Mouse (Mus musculus): ENCODE measurements around the gene Nrgn. TPM values are rescaled to one million over a fixed set of nuclear protein-coding genes. Genes with fewer than 3 reads are reported as not detected.

Gene Nrgn
- polyA plus RNA-seq, 1 experiment, result 7.7 TPM

DNA sequence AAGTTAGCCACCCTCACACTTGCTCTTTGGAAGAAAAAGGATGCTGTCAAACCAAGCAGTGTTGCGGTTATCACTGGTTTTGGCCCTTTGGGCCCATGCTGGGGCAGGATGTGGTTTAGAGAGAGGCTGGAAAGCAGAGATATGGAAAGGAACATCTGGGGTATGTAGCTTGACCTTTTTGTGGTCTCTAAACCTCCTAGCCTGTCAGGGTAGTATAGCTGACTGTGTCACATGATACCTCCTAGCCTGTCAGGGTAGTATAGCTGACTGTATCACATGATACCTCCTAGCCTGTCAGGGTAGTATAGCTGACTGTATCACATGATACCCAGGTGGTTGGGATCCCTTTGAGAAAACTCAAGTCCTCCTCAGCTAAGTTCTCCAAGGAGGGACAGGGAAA lies 1.6 kb upstream of the Nrgn start:
- TF ChIP-seq CTCF (conservative IDR thresholded peaks at IDR 0.05; ENCODE audit: insufficient read depth, insufficient read length, low read depth, low read length) (no peak), POLR2A (IDR thresholded peaks at IDR 0.05; ENCODE audit: low read depth, low read length) (no peak)
- no peak overlapping the region for H3K4me3 ChIP-seq (ENCODE audit: insufficient read depth, low read depth, low read length)
- H3K36me3 ChIP-seq (ENCODE audit: control insufficient read depth, insufficient read depth, low read length), result no peaks in the 10 kb centered on the region
- no peaks in the 10 kb centered on the region for H3K4me1 ChIP-seq (ENCODE audit: control insufficient read depth, insufficient read depth, low read length)
- no peak for DNase-seq
- 90% methylated on average over 1 of the region's 1 CpGs for WGBS
- no peaks in the 10 kb centered on the region for H3K27me3 ChIP-seq (replicated peaks; ENCODE audit: control insufficient read depth, insufficient read depth, low read length)
- no peak overlapping the region for H3K27ac ChIP-seq (ENCODE audit: insufficient read depth, low read depth, low read length)

- Histone ChIP-seq H3K27me3 (replicated peaks; ENCODE audit: control insufficient read depth, insufficient read depth, low read length) (no peaks in the 10 kb centered on the region), H3K27ac (ENCODE audit: insufficient read depth, low read depth, low read length) (no peak overlapping the region), H3K4me3 (ENCODE audit: insufficient read depth, low read depth, low read length) (peak overlapping the region; percentile 44), H3K4me1 (ENCODE audit: control insufficient read depth, insufficient read depth, low read length) (no peaks in the 10 kb centered on the region), H3K36me3 (ENCODE audit: control insufficient read depth, insufficient read depth, low read length) (no peaks in the 10 kb centered on the region)
- DNase-seq, result no peak
- TF ChIP-seq CTCF (conservative IDR thresholded peaks at IDR 0.05; ENCODE audit: insufficient read depth, insufficient read length, low read depth, low read length) (no peak), POLR2A (IDR thresholded peaks at IDR 0.05; ENCODE audit: low read depth, low read length) (no peak)
- WGBS, result 4% methylated on average over 23 of the region's 23 CpGs
These were observed 763 bp downstream of the Nrgn start for GRCm38 (mm10) chr9:37551751-37552531.

DNA sequence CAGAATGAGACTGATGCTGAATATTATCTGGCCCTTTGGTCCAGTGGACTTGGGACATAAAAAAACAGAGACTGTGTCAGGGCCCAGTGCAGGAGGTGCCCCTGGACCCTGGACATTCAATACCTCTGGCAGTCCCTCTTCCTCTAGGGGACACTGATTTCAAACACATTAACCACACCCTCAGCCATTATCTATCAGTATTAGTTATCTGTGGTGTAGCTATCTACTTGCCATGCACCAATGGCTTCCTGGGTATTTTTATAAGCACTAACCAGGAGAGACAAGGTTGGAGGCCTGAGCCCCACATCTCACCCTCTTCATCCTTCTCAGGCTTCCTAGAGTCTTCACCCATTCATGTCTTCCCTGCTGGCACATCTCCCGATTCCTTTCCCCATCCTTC lies 2.3 kb downstream of the Nrgn start:
- no peak for TF ChIP-seq POLR2A (IDR thresholded peaks at IDR 0.05; ENCODE audit: low read depth, low read length)
- no peak for TF ChIP-seq CTCF (conservative IDR thresholded peaks at IDR 0.05; ENCODE audit: insufficient read depth, insufficient read length, low read depth, low read length)
- Histone ChIP-seq H3K36me3 (ENCODE audit: control insufficient read depth, insufficient read depth, low read length) (no peaks in the 10 kb centered on the region), H3K4me3 (ENCODE audit: insufficient read depth, low read depth, low read length) (no peak overlapping the region), H3K27ac (ENCODE audit: insufficient read depth, low read depth, low read length) (no peak overlapping the region), H3K27me3 (replicated peaks; ENCODE audit: control insufficient read depth, insufficient read depth, low read length) (no peaks in the 10 kb centered on the region), H3K4me1 (ENCODE audit: control insufficient read depth, insufficient read depth, low read length) (no peaks in the 10 kb centered on the region)
- WGBS, result 80% methylated on average over 1 of the region's 1 CpGs
- DNase-seq, result no peak

- Histone ChIP-seq H3K4me1 (ENCODE audit: control insufficient read depth, insufficient read depth, low read length) (peaks cover 8% of the 10 kb centered on the region; the same call in 1 of the 2 replicates), H3K27ac (ENCODE audit: insufficient read depth, low read depth, low read length) (no peak overlapping the region), H3K4me3 (ENCODE audit: insufficient read depth, low read depth, low read length) (no peak overlapping the region), H3K36me3 (ENCODE audit: control insufficient read depth, insufficient read depth, low read length) (no peaks in the 10 kb centered on the region), H3K27me3 (replicated peaks; ENCODE audit: control insufficient read depth, insufficient read depth, low read length) (no peaks in the 10 kb centered on the region)
- peak; percentile 42 for DNase-seq
- WGBS, result 70% methylated on average over 1 of the region's 1 CpGs
- TF ChIP-seq CTCF (conservative IDR thresholded peaks at IDR 0.05; ENCODE audit: insufficient read depth, insufficient read length, low read depth, low read length), result 0 out of 2 replicates have a peak, but pooled peaks have one; percentile 15
- no peak for TF ChIP-seq POLR2A (IDR thresholded peaks at IDR 0.05; ENCODE audit: low read depth, low read length)
These were observed 5.8 kb downstream of the Nrgn start for GRCm38 (mm10) chr9:37546889-37547288.

DNA sequence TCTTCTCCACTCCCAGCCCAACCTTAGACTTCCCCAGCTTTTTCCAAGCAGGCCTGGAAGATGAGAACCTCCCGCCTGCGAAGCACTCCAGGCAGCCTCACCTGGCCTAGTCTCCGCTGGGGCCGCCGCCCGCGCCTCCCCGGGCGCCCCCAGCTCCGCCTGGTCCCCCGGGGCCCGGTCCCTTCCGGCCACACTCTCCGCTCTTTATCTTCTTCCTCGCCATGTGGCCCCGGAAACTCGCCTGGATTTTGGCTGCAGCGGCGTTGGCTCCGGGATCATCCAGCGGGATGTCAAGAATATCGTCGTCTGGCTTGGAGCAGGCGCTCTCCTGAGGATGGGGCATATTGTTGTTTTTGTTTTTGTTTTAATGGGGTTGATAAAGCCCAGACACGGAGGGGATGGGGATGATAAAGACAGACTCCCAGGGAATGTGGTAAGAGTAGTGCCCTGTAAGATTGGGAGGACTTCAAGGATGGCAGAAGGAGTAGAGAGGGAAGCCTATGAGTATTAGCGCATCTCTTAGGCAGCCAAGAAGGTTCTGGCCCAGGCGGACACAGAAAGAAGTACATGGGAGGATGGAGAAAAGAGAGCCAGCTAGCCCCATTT lies 6.8 kb downstream of the Nrgn start:
- no peak for DNase-seq
- Histone ChIP-seq H3K36me3 (ENCODE audit: control insufficient read depth, insufficient read depth, low read length) (no peaks in the 10 kb centered on the region), H3K27me3 (replicated peaks; ENCODE audit: control insufficient read depth, insufficient read depth, low read length) (no peaks in the 10 kb centered on the region), H3K4me1 (ENCODE audit: control insufficient read depth, insufficient read depth, low read length) (peaks cover 8% of the 10 kb centered on the region; the same call in 1 of the 2 replicates), H3K4me3 (ENCODE audit: insufficient read depth, low read depth, low read length) (no peak overlapping the region), H3K27ac (ENCODE audit: insufficient read depth, low read depth, low read length) (no peak overlapping the region)
- WGBS, result 56% methylated on average over 27 of the region's 27 CpGs
- TF ChIP-seq POLR2A (IDR thresholded peaks at IDR 0.05; ENCODE audit: low read depth, low read length) (no peak), CTCF (conservative IDR thresholded peaks at IDR 0.05; ENCODE audit: insufficient read depth, insufficient read length, low read depth, low read length) (no peak)

- peak overlapping the region; percentile 35; the same call in 1 of the 2 replicates for H3K4me3 ChIP-seq (ENCODE audit: insufficient read depth, low read depth, low read length)
- no peaks in the 10 kb centered on the region for H3K27me3 ChIP-seq (replicated peaks; ENCODE audit: control insufficient read depth, insufficient read depth, low read length)
- 29% methylated on average over 17 of the region's 17 CpGs for WGBS
- H3K36me3 ChIP-seq (ENCODE audit: control insufficient read depth, insufficient read depth, low read length), result no peaks in the 10 kb centered on the region
- no peak for TF ChIP-seq CTCF (conservative IDR thresholded peaks at IDR 0.05; ENCODE audit: insufficient read depth, insufficient read length, low read depth, low read length)
- TF ChIP-seq POLR2A (IDR thresholded peaks at IDR 0.05; ENCODE audit: low read depth, low read length), result no peak
- H3K4me1 ChIP-seq (ENCODE audit: control insufficient read depth, insufficient read depth, low read length), result peaks cover 8% of the 10 kb centered on the region; the same call in 1 of the 2 replicates
- peak; percentile 32 for DNase-seq
- H3K27ac ChIP-seq (ENCODE audit: insufficient read depth, low read depth, low read length), result no peak overlapping the region
These were observed 7.5 kb downstream of the Nrgn start for GRCm38 (mm10) chr9:37545166-37545610.
